Mouse (Mus musculus) adipose tissue, adult 10 weeks (tissue): ENCODE measurements around the gene Limch1. TPM values are rescaled to one million over a fixed set of nuclear protein-coding genes. Genes with fewer than 3 reads are reported as not detected.

Source experiments
- polyA plus RNA-seq: library from polyadenylated mRNA; stranded (reverse); fragments of 350-450 nt; fragmentation: Illumina TruSeq; extraction: RNeasy Lipid Tissue Mini Kit (QIAGEN cat#74804); gene quantifications from one replicate; pipeline ENCODE4 v1.2.3, GENCODE M21; 2014; ENCODE audit warnings: low read depth, low replicate concordance

The Limch1 gene
- 15.2 TPM for polyA plus RNA-seq

DNA sequence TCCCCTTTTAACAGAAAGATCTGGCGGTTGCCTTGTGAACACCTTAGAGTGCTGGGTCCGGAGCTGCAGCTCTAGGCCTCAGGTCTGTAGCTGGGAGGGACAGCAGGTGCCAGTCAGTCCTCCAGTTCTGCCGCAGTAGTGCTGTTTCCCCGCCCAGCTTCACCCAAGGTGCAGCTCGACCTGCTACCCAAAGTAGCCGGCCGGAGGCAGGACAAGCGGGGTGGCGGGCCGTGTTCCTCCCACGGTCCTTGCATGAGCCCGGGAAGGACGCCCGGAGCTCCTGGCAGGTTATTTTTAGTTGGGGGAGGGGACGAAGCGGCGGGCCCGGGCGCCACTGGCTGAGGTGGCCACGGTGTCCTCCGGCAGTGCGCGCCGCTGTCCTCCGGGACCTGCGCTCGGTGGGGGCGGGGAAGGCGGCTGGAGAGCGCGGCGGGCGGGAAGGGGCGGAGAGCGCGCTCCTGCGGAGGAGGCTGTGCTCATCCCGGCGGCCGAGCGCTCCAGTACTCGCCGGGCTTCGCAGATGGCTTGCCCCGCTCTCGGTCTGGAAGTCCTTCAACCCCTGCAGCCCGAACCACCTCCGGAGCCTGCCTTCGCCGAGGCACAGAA lies at the start of gene Limch1:
Gene Limch1, plus strand, starts transcription at position 438 of the 606 bp plus-strand sequence.

GRCm38 (mm10) chr5:67098733-67099323 lies 353.2 kb downstream of the Limch1 start, which contains the start of gene Phox2b:
TSS of gene Phox2b (minus strand) at chr5:67099301.

Other genes with a start within 250 kb of the Limch1 start
- gene Apbb2, start 127.0 kb upstream of the Limch1 start, polyA plus RNA-seq: 12.6 TPM
- 13.3 TPM for gene Uchl1, start 69.7 kb upstream of the Limch1 start, polyA plus RNA-seq